Mouse (Mus musculus): Measurements from ENCODE around the gene Metap1. TPM values are rescaled to one million over a fixed set of nuclear protein-coding genes. Genes with fewer than 3 reads are reported as not detected.

Metap1 gene
- total RNA-seq, 1 experiment from 2014 or later, result 42.6 TPM

GRCm38 (mm10) chr3:138461832-138462231 is 27.5 kb downstream of the Metap1 start:
- no peak for ATAC-seq (replicated peaks; ENCODE audit: insufficient number of reproducible peaks, low FRiP score, low TSS enrichment, poor library complexity, severe bottlenecking)

DNA sequence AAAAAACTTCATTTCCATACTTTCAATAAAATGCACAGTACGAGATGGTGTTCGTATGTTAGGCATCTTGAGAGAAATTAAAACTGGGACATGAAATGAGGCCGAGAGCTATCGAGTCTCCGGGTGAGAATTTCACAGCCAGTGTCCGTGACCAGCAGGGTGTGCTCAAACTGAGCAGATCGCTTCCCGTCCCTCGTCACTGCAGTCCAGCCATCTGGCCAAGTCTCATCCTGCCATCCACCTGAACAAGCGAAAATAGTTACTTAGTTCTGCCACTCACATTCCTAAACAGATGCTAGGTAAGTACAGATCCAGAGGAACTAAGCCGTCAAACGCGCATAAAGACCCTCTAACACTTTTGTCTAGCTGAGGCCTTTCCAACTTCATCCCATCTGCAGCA is 29.1 kb downstream of the Metap1 start:
- no peak for ATAC-seq (replicated peaks; ENCODE audit: insufficient number of reproducible peaks, low FRiP score, low TSS enrichment, poor library complexity, severe bottlenecking)

- no peak for ATAC-seq (replicated peaks; ENCODE audit: insufficient number of reproducible peaks, low FRiP score, low TSS enrichment, poor library complexity, severe bottlenecking)
Measured at GRCm38 (mm10) chr3:138458441-138458840, 30.9 kb downstream of the Metap1 start.

DNA sequence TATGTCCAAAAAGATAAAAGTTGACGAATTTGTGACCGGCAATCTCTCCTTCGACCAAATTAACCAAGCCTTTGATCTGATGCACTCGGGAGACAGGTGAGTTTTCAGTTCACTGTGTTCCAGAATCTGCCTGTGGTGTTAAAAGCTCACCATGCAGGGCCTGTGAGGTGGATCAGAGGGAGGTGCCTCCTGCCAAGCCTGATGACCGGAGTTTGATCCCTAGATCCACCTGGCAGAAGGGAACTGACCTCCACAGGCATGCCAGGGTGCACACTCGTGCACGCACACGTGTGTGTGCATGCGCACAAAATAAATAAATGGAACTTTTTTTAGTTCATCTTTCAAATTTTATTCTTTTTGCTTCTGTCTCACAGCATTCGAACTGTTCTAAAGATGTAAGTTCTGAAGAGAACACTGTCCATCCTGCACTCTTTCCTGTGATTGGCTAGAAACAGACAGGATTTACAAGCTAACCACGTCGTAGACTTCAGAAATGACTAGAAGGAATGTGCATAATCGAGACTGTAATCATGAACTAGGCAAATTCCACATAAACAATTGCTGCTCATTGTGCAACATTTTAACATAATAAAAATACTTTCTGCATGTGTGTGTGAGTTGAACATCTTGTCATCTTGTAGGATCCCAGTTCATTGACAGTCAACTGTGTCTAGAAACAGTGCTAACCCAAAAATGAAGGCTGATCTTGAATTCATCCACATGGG is 34.4 kb downstream of the Metap1 start:
- no peak for ATAC-seq (replicated peaks; ENCODE audit: insufficient number of reproducible peaks, low FRiP score, low TSS enrichment, poor library complexity, severe bottlenecking)

- ATAC-seq (replicated peaks; ENCODE audit: insufficient number of reproducible peaks, low FRiP score, low TSS enrichment, poor library complexity, severe bottlenecking), result no peak
Measured at GRCm38 (mm10) chr3:138454234-138454633, 35.1 kb downstream of the Metap1 start.

DNA sequence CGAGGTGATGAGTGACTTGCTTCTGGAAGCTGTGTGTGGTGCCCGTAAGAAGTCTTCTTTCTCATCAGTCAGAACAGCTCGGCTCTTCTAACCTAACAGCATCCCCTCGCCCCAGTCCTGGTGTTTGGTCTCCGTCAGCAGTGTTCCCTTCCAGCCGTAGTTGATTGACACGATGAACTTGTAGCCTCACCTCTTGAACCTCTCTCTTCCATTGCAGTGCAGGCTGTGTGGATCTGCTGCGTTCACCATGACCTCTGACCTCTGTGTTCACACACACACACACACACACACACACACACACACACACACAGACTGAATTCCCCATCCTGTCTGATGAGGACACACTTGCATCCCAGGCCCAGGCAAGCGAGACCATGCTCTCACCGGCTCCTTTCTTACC is 37.1 kb downstream of the Metap1 start:
- no peak for ATAC-seq (replicated peaks; ENCODE audit: insufficient number of reproducible peaks, low FRiP score, low TSS enrichment, poor library complexity, severe bottlenecking)

DNA sequence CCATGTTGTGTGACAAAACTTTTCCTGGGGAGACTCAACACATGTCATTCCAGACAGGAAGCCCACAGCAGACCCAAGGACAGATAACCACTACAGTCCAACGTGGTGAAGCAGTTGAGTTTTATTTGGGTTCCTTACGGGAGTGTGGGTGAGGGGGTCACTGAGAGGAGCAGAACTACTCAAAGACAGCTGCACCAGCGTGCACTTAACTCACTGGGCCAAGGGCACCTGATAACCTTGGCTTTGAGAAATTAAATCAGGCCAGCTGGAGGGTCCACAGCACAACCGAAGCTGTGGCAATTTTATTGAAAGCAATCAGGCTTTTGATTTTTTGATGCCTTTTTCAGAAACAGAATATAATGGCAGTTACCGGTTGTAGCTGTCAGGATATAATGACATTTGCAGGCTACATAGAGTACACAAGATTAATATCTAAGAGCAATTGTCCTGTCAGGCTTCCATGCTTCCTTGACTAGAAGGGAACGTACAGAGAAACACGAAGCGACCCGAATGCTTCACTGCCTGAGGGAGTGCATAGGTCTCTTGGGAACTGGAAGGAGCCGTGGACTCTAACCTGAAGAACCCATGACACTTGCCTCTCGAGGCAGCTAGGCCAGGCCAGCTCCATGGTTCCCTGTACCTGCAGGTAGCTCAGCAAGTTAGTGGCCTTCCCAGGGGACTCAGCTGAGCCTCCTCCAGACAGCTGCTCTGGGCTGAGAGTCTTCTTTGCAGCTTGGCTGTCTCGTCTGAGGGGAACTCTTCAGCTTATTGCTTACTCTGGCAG is 41.0 kb downstream of the Metap1 start:
- no peak for ATAC-seq (replicated peaks; ENCODE audit: insufficient number of reproducible peaks, low FRiP score, low TSS enrichment, poor library complexity, severe bottlenecking)

DNA sequence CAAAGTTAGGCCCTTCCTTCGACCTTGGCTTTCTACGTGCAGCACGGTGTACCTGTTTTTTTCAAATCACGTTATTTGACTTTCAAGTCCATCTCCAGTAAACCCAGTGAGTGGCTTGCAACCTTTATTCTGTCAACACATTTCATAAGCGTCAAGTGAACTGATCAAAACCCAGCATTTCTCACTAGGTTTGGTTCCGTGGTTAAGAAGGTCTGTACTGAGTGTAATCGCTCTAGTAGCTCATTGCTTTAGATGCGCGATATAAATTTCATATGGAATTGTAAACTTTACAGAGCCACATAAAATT is 45.9 kb downstream of the Metap1 start:
- no peak for ATAC-seq (replicated peaks; ENCODE audit: insufficient number of reproducible peaks, low FRiP score, low TSS enrichment, poor library complexity, severe bottlenecking)

DNA sequence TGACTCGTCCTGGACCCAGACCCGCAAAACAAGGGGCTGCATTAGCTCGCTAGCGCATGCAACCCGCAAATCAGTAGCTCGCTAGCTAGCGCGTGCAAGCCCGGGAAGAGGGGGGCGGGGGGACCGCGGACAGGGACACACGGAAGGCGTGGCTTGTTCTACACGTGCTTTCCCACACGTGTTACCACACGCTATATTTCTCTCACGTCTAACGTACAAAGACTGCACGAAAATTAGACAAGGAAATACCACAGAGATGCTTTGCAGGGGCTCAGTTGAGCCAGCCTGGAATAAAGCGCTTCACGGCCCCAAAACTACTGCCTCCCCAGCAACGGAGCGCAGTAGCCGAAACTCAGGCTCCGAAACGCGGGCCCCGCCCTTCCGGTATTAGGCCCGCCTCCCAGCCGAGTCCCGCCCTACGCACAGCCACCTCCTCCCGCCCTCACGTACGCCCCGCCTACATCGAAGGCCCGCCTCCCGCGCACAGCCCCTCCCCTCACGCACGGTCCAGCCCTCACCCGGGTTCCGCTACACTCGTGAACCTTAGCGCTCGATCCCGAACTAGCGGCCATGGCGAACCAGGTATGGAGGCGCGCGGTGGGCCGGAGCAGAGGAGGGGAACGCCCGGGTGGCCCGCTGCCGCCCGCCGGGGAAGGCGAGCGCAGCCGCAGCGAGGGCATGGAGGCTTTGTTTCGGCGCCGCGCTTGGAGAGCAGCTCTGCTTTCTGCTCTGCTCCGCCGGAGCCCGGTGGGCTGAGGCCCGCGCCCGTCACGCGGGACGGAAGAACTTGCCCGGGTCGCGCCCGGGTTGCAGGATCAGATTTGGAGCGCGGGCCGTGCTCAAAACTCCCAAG is 46.5 kb downstream of the Metap1 start, which contains the start of gene Adh5:
Adh5 (plus strand) TSS at position 482 of the 853 bp plus-strand sequence.
- ATAC-seq (replicated peaks; ENCODE audit: insufficient number of reproducible peaks, low FRiP score, low TSS enrichment, poor library complexity, severe bottlenecking), result peak; percentile 96

GRCm38 (mm10) chr3:138442203-138442602 is 47.1 kb downstream of the Metap1 start:
- ATAC-seq (replicated peaks; ENCODE audit: insufficient number of reproducible peaks, low FRiP score, low TSS enrichment, poor library complexity, severe bottlenecking), result no peak; the same call in 1 of the 2 replicates

GRCm38 (mm10) chr3:138438716-138439115 is 50.6 kb downstream of the Metap1 start:
- no peak for ATAC-seq (replicated peaks; ENCODE audit: insufficient number of reproducible peaks, low FRiP score, low TSS enrichment, poor library complexity, severe bottlenecking)

DNA sequence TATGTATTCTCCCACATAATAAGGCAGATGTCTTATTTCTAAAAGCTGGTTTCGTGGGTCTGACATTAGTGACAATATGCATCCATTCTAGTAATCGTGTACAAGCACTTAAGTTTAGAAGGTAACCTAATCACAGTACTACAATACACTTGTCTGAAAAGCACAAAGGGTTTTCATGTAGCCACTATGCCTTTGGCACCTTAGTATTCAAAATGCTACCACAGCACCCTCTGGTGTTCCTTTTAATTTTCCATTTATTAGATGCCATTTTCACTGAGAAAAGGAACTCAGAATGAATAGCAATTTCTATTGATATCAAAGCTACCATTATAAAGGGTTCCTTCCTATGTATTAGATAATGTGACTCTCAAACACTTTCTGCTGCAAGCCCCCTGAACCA is 57.5 kb downstream of the Metap1 start:
- no peak for ATAC-seq (replicated peaks; ENCODE audit: insufficient number of reproducible peaks, low FRiP score, low TSS enrichment, poor library complexity, severe bottlenecking)

GRCm38 (mm10) chr3:138430360-138430976 is 58.8 kb downstream of the Metap1 start:
- no peak for ATAC-seq (replicated peaks; ENCODE audit: insufficient number of reproducible peaks, low FRiP score, low TSS enrichment, poor library complexity, severe bottlenecking)

DNA sequence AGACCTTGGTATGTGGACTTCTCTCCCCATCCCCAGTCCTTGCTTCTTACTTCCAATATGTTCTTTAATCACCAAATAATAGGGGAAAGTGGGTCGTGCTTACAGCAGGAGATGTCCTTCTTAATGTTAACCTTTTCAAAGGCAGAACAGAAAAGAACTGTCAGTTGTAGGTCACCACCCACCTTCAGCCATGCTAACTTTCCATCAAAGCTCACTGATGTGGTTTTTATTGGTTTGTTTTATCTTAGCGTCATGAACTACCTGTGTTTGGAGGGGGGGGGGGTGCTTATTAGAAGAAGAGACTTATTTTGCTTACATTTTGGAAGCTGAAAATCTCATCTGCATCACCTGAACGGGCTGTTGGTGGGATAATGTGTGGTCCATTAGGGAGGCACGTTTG is 65.1 kb downstream of the Metap1 start:
- no peak for ATAC-seq (replicated peaks; ENCODE audit: insufficient number of reproducible peaks, low FRiP score, low TSS enrichment, poor library complexity, severe bottlenecking)

- ATAC-seq (replicated peaks; ENCODE audit: insufficient number of reproducible peaks, low FRiP score, low TSS enrichment, poor library complexity, severe bottlenecking), result no peak
Measured at GRCm38 (mm10) chr3:138423664-138424063, 65.7 kb downstream of the Metap1 start.

GRCm38 (mm10) chr3:138420385-138420784 is 68.9 kb downstream of the Metap1 start:
- no peak for ATAC-seq (replicated peaks; ENCODE audit: insufficient number of reproducible peaks, low FRiP score, low TSS enrichment, poor library complexity, severe bottlenecking)

- no peak for ATAC-seq (replicated peaks; ENCODE audit: insufficient number of reproducible peaks, low FRiP score, low TSS enrichment, poor library complexity, severe bottlenecking)
Measured at GRCm38 (mm10) chr3:138419369-138419768, 69.9 kb downstream of the Metap1 start.

GRCm38 (mm10) chr3:138415121-138415690 is 74.1 kb downstream of the Metap1 start, which contains the start of gene Adh4:
Adh4 (plus strand) TSS chr3:138415466.
- no peak for ATAC-seq (replicated peaks; ENCODE audit: insufficient number of reproducible peaks, low FRiP score, low TSS enrichment, poor library complexity, severe bottlenecking)

GRCm38 (mm10) chr3:138410211-138410610 is 79.1 kb downstream of the Metap1 start:
- no peak for ATAC-seq (replicated peaks; ENCODE audit: insufficient number of reproducible peaks, low FRiP score, low TSS enrichment, poor library complexity, severe bottlenecking)
